Mouse (Mus musculus): ENCODE measurements around the gene Msmp. TPM values are rescaled to one million over a fixed set of nuclear protein-coding genes. Genes with fewer than 3 reads are reported as not detected.

Msmp gene
- polyA plus RNA-seq, 1 experiment: 0.24 TPM

GRCm38 (mm10) chr4:43580721-43581120 lies 3.6 kb downstream of the Msmp start:
- no peak overlapping the region for H3K4me3 ChIP-seq (replicated peaks; ENCODE audit: extremely low read depth, low read depth, low read length)
- TF ChIP-seq CTCF (IDR thresholded peaks at IDR 0.05; ENCODE audit: insufficient read depth, low read length) (no peak), POLR2A (IDR thresholded peaks at IDR 0.05; ENCODE audit: borderline replicate concordance, extremely low read depth, low read depth, low read length) (no peak)

DNA sequence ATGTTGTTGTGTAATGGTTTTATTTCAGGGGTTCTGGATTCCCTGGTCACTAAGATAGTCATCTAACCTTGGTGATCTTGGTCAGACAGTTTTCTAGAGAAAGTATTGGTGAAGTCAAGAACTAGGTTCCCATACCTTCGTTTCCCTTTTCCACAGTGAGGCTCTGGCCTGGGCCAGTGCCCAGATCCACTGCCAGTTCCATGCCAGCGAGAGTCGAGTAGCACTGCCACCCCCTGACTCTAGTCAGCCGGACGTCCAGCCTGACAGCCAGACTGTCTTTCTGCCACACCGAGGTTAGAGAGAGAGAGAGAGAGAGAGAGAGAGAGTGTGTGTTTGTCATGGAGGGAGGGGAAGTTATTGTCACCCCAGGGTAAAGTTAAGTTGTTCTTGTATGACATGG lies 4.6 kb downstream of the Msmp start:
- 58% methylated on average over 6 of the region's 6 CpGs for WGBS
- H3K4me3 ChIP-seq (replicated peaks; ENCODE audit: extremely low read depth, low read depth, low read length): no peak overlapping the region
- peaks cover 13% of the 10 kb centered on the region for H3K4me1 ChIP-seq (ENCODE audit: control insufficient read depth, insufficient read depth, low read length)
- TF ChIP-seq CTCF (IDR thresholded peaks at IDR 0.05; ENCODE audit: insufficient read depth, low read length) (no peak), POLR2A (IDR thresholded peaks at IDR 0.05; ENCODE audit: borderline replicate concordance, extremely low read depth, low read depth, low read length) (no peak)
- DNase-seq: no peak

More at GRCm38 (mm10) chr4:43580721-43581120, 3.6 kb downstream of the Msmp start:
- H3K4me1 ChIP-seq (ENCODE audit: control insufficient read depth, insufficient read depth, low read length): peaks cover 13% of the 10 kb centered on the region
- no peak for DNase-seq
- 91% methylated on average over 5 of the region's 5 CpGs for WGBS

DNA sequence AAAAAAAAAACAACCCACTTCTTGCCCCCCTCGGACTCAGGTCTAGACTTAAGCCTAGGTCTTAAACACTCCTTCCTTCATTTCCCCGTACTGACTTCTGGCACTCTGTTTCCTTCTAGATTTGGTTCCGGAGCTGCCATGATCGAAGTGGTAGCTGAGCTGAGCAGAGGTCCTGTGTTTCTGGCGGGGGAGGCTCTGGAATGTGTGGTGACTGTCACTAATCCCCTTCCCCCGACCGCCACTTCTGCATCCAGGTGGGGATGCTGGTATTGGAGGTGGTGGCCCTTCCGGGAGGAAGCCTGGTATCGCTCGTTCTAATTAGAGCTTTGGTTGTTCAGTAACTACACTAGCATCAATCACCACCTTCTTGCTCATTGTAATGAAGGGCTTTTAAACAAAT lies 5.0 kb downstream of the Msmp start:
- WGBS: 3% methylated on average over 10 of the region's 10 CpGs
- peaks cover 8% of the 10 kb centered on the region for H3K4me1 ChIP-seq (ENCODE audit: control insufficient read depth, insufficient read depth, low read length)
- H3K4me3 ChIP-seq (replicated peaks; ENCODE audit: extremely low read depth, low read depth, low read length): peak overlapping the region; percentile 98
- no peak for DNase-seq
- no peak for TF ChIP-seq CTCF (IDR thresholded peaks at IDR 0.05; ENCODE audit: insufficient read depth, low read length)
- no peak for TF ChIP-seq POLR2A (IDR thresholded peaks at IDR 0.05; ENCODE audit: borderline replicate concordance, extremely low read depth, low read depth, low read length)

- 1% methylated on average over 76 of the region's 76 CpGs for WGBS
- TF ChIP-seq CTCF (IDR thresholded peaks at IDR 0.05; ENCODE audit: insufficient read depth, low read length): no peak
- peak; percentile 82; the same call in 1 of the 2 replicates for TF ChIP-seq POLR2A (IDR thresholded peaks at IDR 0.05; ENCODE audit: borderline replicate concordance, extremely low read depth, low read depth, low read length)
- peaks cover 8% of the 10 kb centered on the region; the same call in 1 of the 2 replicates for H3K4me1 ChIP-seq (ENCODE audit: control insufficient read depth, insufficient read depth, low read length)
- peak; percentile 92 for DNase-seq
- peak within 1 kb of the TSS; percentile 98 for H3K4me3 ChIP-seq (replicated peaks; ENCODE audit: extremely low read depth, low read depth, low read length)
Measured at GRCm38 (mm10) chr4:43578376-43579204, 5.7 kb downstream of the Msmp start, which contains the start of the genes Rgp1 and Gba2. Rgp1 (plus strand) TSS chr4:43578715. Gba2 (minus strand) TSS chr4:43578873.

GRCm38 (mm10) chr4:43577237-43577881 lies 6.9 kb downstream of the Msmp start:
- H3K4me1 ChIP-seq (ENCODE audit: control insufficient read depth, insufficient read depth, low read length): peaks cover 8% of the 10 kb centered on the region; the same call in 1 of the 2 replicates
- no peak for DNase-seq
- 22% methylated on average over 8 of the region's 8 CpGs for WGBS

GRCm38 (mm10) chr4:43575356-43575755 lies 8.9 kb downstream of the Msmp start:
- TF ChIP-seq POLR2A (IDR thresholded peaks at IDR 0.05; ENCODE audit: borderline replicate concordance, extremely low read depth, low read depth, low read length) (no peak), CTCF (IDR thresholded peaks at IDR 0.05; ENCODE audit: insufficient read depth, low read length) (no peak)
- DNase-seq: no peak
- Histone ChIP-seq H3K4me3 (replicated peaks; ENCODE audit: extremely low read depth, low read depth, low read length) (no peak overlapping the region), H3K4me1 (ENCODE audit: control insufficient read depth, insufficient read depth, low read length) (peaks cover 8% of the 10 kb centered on the region; the same call in 1 of the 2 replicates)
- WGBS: 37% methylated on average over 2 of the region's 2 CpGs

More at GRCm38 (mm10) chr4:43577237-43577881, 6.9 kb downstream of the Msmp start:
- TF ChIP-seq CTCF (IDR thresholded peaks at IDR 0.05; ENCODE audit: insufficient read depth, low read length) (no peak), POLR2A (IDR thresholded peaks at IDR 0.05; ENCODE audit: borderline replicate concordance, extremely low read depth, low read depth, low read length) (no peak)
- H3K4me3 ChIP-seq (replicated peaks; ENCODE audit: extremely low read depth, low read depth, low read length): peak overlapping the region; percentile 98

- no peak for DNase-seq
- 82% methylated on average over 4 of the region's 4 CpGs for WGBS
- Histone ChIP-seq H3K4me1 (ENCODE audit: control insufficient read depth, insufficient read depth, low read length) (peaks cover 8% of the 10 kb centered on the region; the same call in 1 of the 2 replicates), H3K4me3 (replicated peaks; ENCODE audit: extremely low read depth, low read depth, low read length) (no peak overlapping the region)
- TF ChIP-seq CTCF (IDR thresholded peaks at IDR 0.05; ENCODE audit: insufficient read depth, low read length) (no peak), POLR2A (IDR thresholded peaks at IDR 0.05; ENCODE audit: borderline replicate concordance, extremely low read depth, low read depth, low read length) (no peak)
Measured at GRCm38 (mm10) chr4:43573561-43573960, 10.7 kb downstream of the Msmp start.

DNA sequence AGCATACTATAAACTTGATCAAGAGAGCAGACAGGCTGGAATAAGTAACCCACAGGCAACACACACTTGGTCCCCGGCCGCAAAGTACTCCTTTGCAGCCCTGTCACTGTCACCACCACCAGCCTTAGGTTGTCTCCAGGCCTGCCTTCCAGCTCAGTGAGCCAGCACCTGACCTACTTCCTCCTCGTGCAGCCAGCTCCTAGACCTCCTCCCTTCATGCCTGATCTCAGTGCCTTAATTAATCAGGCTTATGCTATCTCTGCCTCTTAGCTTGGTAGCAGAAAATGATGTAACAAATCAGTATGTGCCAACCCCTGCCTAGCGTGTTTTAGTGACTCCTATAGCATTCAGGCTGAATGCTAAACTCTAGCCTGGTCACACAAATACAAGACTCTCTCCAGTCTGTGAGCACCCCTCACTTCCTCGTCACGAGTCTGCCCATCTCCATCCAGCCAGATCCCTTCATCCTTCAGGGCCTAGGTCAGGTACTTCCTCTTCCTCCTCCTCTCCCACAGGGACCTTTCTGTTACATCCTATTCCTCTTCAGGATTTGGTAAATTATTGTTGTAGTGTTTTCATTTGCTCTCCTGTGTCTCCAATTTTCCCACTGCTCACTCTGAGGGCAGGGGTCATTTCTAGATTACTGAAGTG lies 12.8 kb downstream of the Msmp start:
- WGBS: 74% methylated on average over 6 of the region's 6 CpGs
- TF ChIP-seq CTCF (IDR thresholded peaks at IDR 0.05; ENCODE audit: insufficient read depth, low read length): no peak
- no peak for TF ChIP-seq POLR2A (IDR thresholded peaks at IDR 0.05; ENCODE audit: borderline replicate concordance, extremely low read depth, low read depth, low read length)

GRCm38 (mm10) chr4:43567140-43567539 lies 17.2 kb downstream of the Msmp start:
- peaks cover 11% of the 10 kb centered on the region for H3K4me1 ChIP-seq (ENCODE audit: control insufficient read depth, insufficient read depth, low read length)
- TF ChIP-seq CTCF (IDR thresholded peaks at IDR 0.05; ENCODE audit: insufficient read depth, low read length) (no peak), POLR2A (IDR thresholded peaks at IDR 0.05; ENCODE audit: borderline replicate concordance, extremely low read depth, low read depth, low read length) (no peak)
- WGBS: 89% methylated on average over 9 of the region's 9 CpGs
- DNase-seq: no peak
- no peak overlapping the region for H3K4me3 ChIP-seq (replicated peaks; ENCODE audit: extremely low read depth, low read depth, low read length)

More for the DNA sequence above, 12.8 kb downstream of the Msmp start:
- Histone ChIP-seq H3K4me3 (replicated peaks; ENCODE audit: extremely low read depth, low read depth, low read length) (no peak overlapping the region), H3K4me1 (ENCODE audit: control insufficient read depth, insufficient read depth, low read length) (peaks cover 2% of the 10 kb centered on the region; the same call in 1 of the 2 replicates)
- no peak for DNase-seq

Data from lung, adult 2 months (tissue).